Mouse (Mus musculus): Measurements from ENCODE around the gene Oaz2. TPM values are rescaled to one million over a fixed set of nuclear protein-coding genes. Genes with fewer than 3 reads are reported as not detected.

The Oaz2 gene
- polyA plus RNA-seq, 1 experiment from 2014 or later, result 204 TPM

DNA sequence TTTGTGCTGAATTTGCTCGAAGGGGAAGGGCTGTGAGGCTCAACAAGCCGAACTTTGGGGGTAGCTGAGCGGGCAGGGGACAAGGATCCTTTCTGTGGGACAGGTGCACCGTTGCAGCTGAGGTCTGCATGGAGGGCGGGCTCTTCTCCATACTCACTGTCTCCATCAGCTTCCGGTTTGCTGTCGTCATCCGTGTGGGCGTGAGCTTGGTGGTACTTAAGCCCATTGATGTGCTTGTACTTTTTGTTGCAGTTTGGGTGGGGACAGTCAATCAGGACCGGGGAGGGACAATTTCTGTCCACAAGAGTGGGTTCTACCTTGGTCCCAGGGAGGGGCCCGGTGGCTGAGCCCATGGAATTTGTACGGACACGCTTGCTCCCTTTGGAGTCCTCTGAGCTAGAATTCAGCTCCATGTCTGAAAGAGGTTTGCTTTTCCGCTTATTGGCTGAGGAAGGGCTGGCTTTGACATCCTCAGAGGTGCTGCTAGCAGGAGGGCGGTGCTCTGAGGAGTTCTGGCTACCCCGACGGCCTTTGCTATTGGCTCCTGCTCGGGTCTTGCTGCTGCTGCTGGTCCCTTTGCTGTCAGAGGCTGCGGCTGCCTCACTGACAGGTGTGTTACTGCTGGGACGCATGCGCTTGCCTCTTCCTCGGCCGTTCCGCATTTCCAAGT lies 36.3 kb downstream of the Oaz2 start:
- no peak for DNase-seq (ENCODE audit: extremely low spot score, low spot score)
- H3K27me3 ChIP-seq (ENCODE audit: poor library complexity, severe bottlenecking), result no peaks in the 10 kb centered on the region
- H3K27ac ChIP-seq, result no peak overlapping the region
- H3K4me3 ChIP-seq, result no peak overlapping the region
- peaks cover 76% of the 10 kb centered on the region for H3K36me3 ChIP-seq (replicated peaks)
- WGBS, result 93% methylated on average over 24 of the region's 24 CpGs
- H3K9me3 ChIP-seq, result no peaks in the 10 kb centered on the region
- H3K4me1 ChIP-seq, result no peaks in the 10 kb centered on the region

DNA sequence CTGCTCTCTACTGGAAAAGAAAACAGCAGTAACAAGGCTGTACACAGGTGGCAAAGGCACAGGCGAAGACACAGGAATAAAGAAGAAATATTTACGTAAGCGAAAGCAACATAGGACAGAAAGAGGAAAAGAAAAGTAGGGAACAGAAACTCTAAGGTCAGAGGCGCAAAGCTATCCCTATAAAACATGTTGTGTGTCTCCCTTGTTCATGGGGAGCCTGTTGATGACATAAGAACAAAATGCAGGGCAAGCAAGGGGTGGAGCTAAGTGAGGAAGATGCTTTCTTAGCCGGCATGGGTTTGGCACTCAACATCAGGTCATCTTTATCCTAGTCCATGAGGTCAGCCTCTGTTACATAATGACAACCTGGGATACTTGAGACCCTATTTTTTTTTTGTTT lies 50.4 kb downstream of the Oaz2 start:
- WGBS, result 94% methylated on average over 5 of the region's 5 CpGs
- H3K4me3 ChIP-seq, result no peak overlapping the region
- DNase-seq (ENCODE audit: extremely low spot score, low spot score), result no peak
- no peaks in the 10 kb centered on the region for H3K9me3 ChIP-seq
- no peaks in the 10 kb centered on the region for H3K27me3 ChIP-seq (ENCODE audit: poor library complexity, severe bottlenecking)
- H3K36me3 ChIP-seq (replicated peaks), result peaks cover 27% of the 10 kb centered on the region
- peaks cover 17% of the 10 kb centered on the region for H3K4me1 ChIP-seq
- no peak overlapping the region for H3K27ac ChIP-seq

DNA sequence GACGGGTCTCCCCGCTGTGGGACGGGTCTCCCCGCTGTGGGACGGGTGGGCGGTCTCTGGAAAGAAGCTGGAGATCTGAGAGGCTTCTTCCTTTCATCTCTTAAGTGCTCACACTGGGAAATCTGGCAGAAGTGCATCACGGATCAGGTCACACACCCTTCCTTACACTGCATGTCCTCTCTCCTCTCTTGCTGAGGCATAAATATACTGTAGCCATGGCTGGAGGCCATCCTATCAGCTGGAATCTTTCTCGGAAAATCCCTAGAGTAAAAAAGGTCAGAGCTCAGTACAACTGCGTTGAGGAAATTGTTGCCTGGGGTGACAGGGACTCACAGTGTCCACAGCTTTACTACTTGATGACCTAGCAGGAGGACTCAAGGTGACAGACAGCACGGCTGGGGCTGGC lies 53.4 kb downstream of the Oaz2 start:
- H3K4me1 ChIP-seq, result peaks cover 45% of the 10 kb centered on the region
- no peak overlapping the region for H3K27ac ChIP-seq
- H3K4me3 ChIP-seq, result no peak overlapping the region
- DNase-seq (ENCODE audit: extremely low spot score, low spot score), result no peak
- no peaks in the 10 kb centered on the region for H3K9me3 ChIP-seq
- peaks cover 22% of the 10 kb centered on the region for H3K36me3 ChIP-seq (replicated peaks)
- no peaks in the 10 kb centered on the region for H3K27me3 ChIP-seq (ENCODE audit: poor library complexity, severe bottlenecking)
- WGBS, result 78% methylated on average over 10 of the region's 10 CpGs

DNA sequence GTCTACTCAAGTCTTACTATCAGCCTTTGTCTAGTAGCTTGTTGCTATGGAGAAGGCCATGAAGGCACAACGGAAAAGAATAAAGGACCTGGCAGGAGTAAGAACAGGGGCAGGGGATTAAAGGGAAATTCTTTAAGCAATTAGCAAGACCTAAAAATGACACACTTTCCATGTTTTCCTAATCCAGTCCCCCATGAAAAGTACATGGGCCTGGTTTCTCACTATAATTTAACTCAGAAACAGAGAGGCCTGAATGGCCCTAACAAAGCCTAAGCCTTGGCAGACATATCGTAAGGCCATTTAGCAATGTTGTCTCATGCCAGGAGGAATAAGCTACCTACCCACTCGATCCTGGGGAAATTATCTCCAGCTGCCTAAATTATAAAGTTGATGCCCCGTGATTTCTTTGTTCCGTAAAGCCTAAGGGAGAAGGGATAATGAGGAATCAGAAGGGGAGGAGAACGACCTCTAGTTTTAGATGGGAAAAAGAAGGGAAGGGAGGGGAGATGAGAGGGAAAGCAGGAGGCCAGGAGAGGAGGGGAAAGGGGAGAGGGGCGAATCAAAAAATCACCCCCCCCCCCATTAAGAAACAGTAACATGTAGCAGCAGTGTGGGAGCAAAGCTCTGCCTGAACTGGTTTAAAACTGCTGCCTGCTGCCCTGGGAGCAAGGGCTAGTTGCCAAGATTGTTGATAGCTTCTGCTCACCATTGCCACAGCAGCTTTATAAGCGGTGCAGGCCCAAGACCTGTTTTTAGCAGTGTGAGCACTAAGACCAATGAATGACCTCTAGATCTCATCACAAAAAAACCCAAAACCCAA lies 56.9 kb downstream of the Oaz2 start:
- WGBS, result 29% methylated on average over 8 of the region's 8 CpGs
- H3K4me3 ChIP-seq, result peak overlapping the region; percentile 23; the same call in 1 of the 2 replicates
- no peaks in the 10 kb centered on the region for H3K27me3 ChIP-seq (ENCODE audit: poor library complexity, severe bottlenecking)
- no peaks in the 10 kb centered on the region for H3K9me3 ChIP-seq
- DNase-seq (ENCODE audit: extremely low spot score, low spot score), result peak; percentile 23
- H3K4me1 ChIP-seq, result peaks cover 54% of the 10 kb centered on the region
- peaks cover 35% of the 10 kb centered on the region for H3K36me3 ChIP-seq (replicated peaks)
- peak overlapping the region; percentile 76 for H3K27ac ChIP-seq

DNA sequence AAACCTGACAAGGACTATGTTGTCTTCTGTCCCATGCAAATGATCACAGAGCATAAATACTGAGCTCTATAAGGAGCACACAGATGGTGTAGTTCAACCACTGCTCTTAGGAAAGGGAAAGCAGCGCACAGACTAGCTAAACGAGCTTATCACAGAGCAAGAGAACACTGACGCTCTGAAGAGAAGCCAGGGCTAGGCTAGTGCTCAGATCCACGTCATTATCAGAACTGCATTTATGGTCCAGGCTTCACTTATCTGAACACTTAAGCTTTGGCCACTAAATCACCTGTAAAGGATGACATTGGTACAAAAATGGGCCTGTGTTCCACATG lies 57.5 kb downstream of the Oaz2 start:
- peaks cover 54% of the 10 kb centered on the region for H3K4me1 ChIP-seq
- 55% methylated on average over 4 of the region's 4 CpGs for WGBS
- H3K27ac ChIP-seq, result peak overlapping the region; percentile 76
- no peaks in the 10 kb centered on the region for H3K27me3 ChIP-seq (ENCODE audit: poor library complexity, severe bottlenecking)
- H3K9me3 ChIP-seq, result no peaks in the 10 kb centered on the region
- peak overlapping the region; percentile 23; the same call in 1 of the 2 replicates for H3K4me3 ChIP-seq
- peaks cover 41% of the 10 kb centered on the region for H3K36me3 ChIP-seq (replicated peaks)
- DNase-seq (ENCODE audit: extremely low spot score, low spot score), result no peak

DNA sequence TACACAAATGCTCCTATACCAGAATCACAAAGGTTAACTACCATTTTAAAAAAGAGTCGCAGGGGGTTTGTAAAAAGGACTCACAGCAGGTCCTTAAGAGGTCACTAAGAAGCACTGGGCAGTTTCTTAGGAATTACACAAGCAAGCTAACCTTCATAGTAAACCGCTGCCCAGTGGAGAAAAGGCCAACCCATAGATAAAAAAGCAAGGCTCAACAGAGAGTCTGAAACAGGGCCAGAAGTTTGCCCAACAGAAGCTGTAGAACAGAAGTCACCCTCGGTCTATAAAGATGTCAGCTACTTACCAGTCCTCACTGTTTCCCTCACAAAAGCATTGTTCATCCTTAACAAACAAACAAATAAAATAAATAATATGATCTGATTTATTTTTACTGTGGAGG lies 58.6 kb downstream of the Oaz2 start:
- no peaks in the 10 kb centered on the region for H3K9me3 ChIP-seq
- no peak for DNase-seq (ENCODE audit: extremely low spot score, low spot score)
- H3K4me3 ChIP-seq, result no peak overlapping the region
- H3K36me3 ChIP-seq (replicated peaks), result peaks cover 41% of the 10 kb centered on the region
- 89% methylated on average over 3 of the region's 3 CpGs for WGBS
- peaks cover 46% of the 10 kb centered on the region for H3K4me1 ChIP-seq
- no peak overlapping the region for H3K27ac ChIP-seq
- H3K27me3 ChIP-seq (ENCODE audit: poor library complexity, severe bottlenecking), result no peaks in the 10 kb centered on the region

DNA sequence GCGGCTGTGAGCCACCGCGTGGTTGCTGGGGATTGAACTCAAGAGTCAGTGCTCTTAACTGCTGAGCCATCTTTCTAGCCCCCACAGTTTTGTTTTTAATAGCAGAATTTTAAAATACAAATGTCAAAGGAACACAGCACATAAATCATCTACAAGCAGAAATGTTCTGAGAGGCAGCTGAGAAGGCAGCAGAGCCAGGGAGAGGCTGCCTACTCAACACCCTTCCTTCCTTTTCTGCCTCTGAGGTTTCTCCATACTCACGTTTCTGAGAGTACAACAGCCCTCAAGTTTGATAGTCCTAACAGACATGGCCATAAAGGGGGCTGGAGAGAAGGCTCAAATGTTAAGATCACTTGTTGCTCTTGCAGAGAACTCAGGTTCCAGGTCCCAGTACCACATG lies 59.7 kb downstream of the Oaz2 start:
- no peak overlapping the region for H3K27ac ChIP-seq
- peaks cover 37% of the 10 kb centered on the region for H3K4me1 ChIP-seq
- no peaks in the 10 kb centered on the region for H3K27me3 ChIP-seq (ENCODE audit: poor library complexity, severe bottlenecking)
- no peak for DNase-seq (ENCODE audit: extremely low spot score, low spot score)
- H3K36me3 ChIP-seq (replicated peaks), result peaks cover 42% of the 10 kb centered on the region
- WGBS, result 91% methylated on average over 4 of the region's 4 CpGs
- H3K4me3 ChIP-seq, result no peak overlapping the region
- no peaks in the 10 kb centered on the region; the same call in 1 of the 2 replicates for H3K9me3 ChIP-seq

DNA sequence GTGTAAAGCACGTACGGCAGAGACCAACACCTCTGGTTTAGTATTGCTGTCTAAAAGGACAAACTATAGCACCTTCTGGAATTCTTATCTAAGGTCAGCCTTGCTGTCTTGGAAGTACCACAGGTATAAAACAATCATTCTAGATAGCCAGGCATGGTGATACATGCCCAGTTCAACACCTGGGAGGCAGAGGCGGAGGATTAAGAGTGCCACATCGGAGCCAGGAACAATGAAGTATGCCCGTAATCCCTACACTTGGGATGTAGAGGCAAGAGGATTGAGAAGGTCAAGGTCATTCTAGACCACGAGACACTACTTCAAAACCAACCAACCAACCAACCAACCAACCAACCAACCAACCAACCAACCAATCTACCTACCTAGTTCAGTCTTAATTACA lies 60.8 kb downstream of the Oaz2 start:
- Histone ChIP-seq H3K4me1 (peaks cover 34% of the 10 kb centered on the region), H3K4me3 (no peak overlapping the region), H3K27ac (no peak overlapping the region), H3K27me3 (ENCODE audit: poor library complexity, severe bottlenecking) (no peaks in the 10 kb centered on the region), H3K9me3 (no peaks in the 10 kb centered on the region; the same call in 1 of the 2 replicates), H3K36me3 (replicated peaks) (peaks cover 53% of the 10 kb centered on the region)
- 96% methylated on average over 6 of the region's 6 CpGs for WGBS
- DNase-seq (ENCODE audit: extremely low spot score, low spot score), result no peak

DNA sequence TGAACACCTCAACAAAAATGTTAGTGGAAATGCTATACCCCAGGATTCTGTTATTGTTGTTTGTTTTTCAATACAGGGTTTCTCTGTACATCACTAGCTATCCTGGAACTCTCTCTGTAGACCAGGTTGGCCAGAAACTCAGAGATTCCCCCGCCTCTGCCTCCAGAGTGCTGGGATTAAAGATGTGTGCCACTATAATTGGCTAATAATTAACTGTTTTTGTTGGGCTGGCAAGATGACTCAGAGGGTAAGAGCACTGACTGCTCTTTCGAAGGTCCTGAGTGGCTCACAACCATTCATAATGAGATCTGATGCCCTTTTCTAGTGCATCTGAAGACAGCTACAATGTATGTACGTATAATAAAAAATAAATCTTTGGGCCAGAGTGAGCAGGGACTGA lies 67.1 kb downstream of the Oaz2 start:
- H3K9me3 ChIP-seq, result peaks cover 4% of the 10 kb centered on the region; the same call in 1 of the 2 replicates
- 97% methylated on average over 3 of the region's 3 CpGs for WGBS
- DNase-seq (ENCODE audit: extremely low spot score, low spot score), result no peak
- H3K27me3 ChIP-seq (ENCODE audit: poor library complexity, severe bottlenecking), result no peaks in the 10 kb centered on the region
- H3K4me3 ChIP-seq, result no peak overlapping the region
- H3K4me1 ChIP-seq, result no peaks in the 10 kb centered on the region
- no peak overlapping the region for H3K27ac ChIP-seq
- H3K36me3 ChIP-seq (replicated peaks), result peaks cover 66% of the 10 kb centered on the region

Other genes starting within 250 kb of the Oaz2 start
- gene Slc51b, start 245.0 kb upstream of the Oaz2 start, polyA plus RNA-seq (2016; fragmentation: Nextera tagmentation; extraction: Ambion mirVana), result not detected in 2 replicates
- 20.5 and 21.5 TPM in 2 replicates for gene Mtfmt, start 232.2 kb upstream of the Oaz2 start, polyA plus RNA-seq (2016; fragmentation: Nextera tagmentation; extraction: Ambion mirVana)
- gene Spg21, start 207.1 kb upstream of the Oaz2 start, polyA plus RNA-seq (2016; fragmentation: Nextera tagmentation; extraction: Ambion mirVana), result 93.8 TPM in 2 replicates
- not detected in 2 replicates for gene Ankdd1a, start 147.8 kb upstream of the Oaz2 start, polyA plus RNA-seq (2016; fragmentation: Nextera tagmentation; extraction: Ambion mirVana)
- gene Plekho2, start 88.0 kb upstream of the Oaz2 start, polyA plus RNA-seq (2016; fragmentation: Nextera tagmentation; extraction: Ambion mirVana), result 11.1 and 11.9 TPM in 2 replicates
- gene Pif1, start 80.8 kb upstream of the Oaz2 start, polyA plus RNA-seq (2016; fragmentation: Nextera tagmentation; extraction: Ambion mirVana), result 30.9 and 31.9 TPM in 2 replicates
- 24.2 and 24.7 TPM in 2 replicates for gene Rbpms2, start 38.4 kb upstream of the Oaz2 start, polyA plus RNA-seq (2016; fragmentation: Nextera tagmentation; extraction: Ambion mirVana)
- gene Zfp609, start 159.6 kb downstream of the Oaz2 start, polyA plus RNA-seq (2016; fragmentation: Nextera tagmentation; extraction: Ambion mirVana), result 8.2 and 8.3 TPM in 2 replicates
- gene Pclaf, start 222.2 kb downstream of the Oaz2 start, polyA plus RNA-seq (2016; fragmentation: Nextera tagmentation; extraction: Ambion mirVana), result 339 and 372 TPM in 2 replicates
- gene Trip4, start 240.8 kb downstream of the Oaz2 start, polyA plus RNA-seq (2016; fragmentation: Nextera tagmentation; extraction: Ambion mirVana), result 32.5 and 34.5 TPM in 2 replicates
- gene Csnk1g1, start 240.9 kb downstream of the Oaz2 start, polyA plus RNA-seq (2016; fragmentation: Nextera tagmentation; extraction: Ambion mirVana), result 16.7 and 18.2 TPM in 2 replicates

Measured in forebrain, embryonic 10.5 days (tissue).